Mouse (Mus musculus): ENCODE data around the gene Cog2.

DNA sequence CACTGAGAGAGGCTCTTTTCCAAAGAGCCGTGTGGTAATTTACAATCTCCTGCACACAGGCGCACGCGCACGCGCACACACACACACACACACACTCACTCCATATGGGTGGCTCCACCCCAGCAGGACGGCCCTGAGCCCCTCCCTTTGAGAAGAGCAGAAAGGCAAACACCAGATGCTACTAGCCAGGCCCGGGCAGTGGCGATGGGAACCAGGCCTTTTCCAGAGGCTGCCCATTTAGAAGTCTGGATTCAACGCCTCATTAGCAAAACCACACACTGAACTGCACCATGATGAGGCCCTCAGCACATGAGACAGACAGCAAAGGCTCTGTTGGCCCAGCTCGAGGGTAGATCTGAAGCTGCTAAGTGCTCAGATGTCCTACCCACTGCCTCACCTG, 24.9 kb upstream of the Cog2 start:
- TF ChIP-seq POLR2A (IDR thresholded peaks at IDR 0.05; ENCODE audit: control insufficient read depth, low read depth, low read length) (no peak), CTCF (IDR thresholded peaks at IDR 0.05; ENCODE audit: control insufficient read depth, insufficient read depth, insufficient replicate concordance, low read depth, low read length) (no peak)
